ENCODE assay signal across 12 mouse cellular contexts in the genomic region with DNA sequence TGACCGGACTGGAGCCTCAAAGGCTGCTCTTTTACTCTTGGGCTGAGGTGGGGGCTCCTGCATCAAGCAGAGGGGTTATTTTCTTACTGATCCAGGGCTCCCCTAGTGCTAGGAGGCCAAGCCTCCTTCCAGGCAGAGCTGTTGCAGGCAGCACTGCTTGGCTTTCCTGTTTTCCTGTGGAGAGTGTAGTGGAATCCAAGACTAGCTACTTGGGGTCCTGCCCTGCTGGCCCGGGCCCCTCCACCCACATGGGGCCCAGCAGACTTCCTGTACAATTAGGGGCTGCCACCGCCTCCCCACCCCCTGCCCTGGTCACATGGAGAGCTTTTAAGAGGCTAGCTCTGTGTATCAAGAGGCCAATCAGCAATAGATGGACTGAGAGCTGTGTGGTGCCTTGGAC. TPM values are rescaled to one million over a fixed set of nuclear protein-coding genes. Genes with fewer than 3 reads are reported as not detected.
A peak's percentile ranks its signal among the peaks of the same experiment; 100 is the strongest.
DNase-seq lines count a peak whose midpoint lies in the region; ATAC-seq and TF ChIP-seq lines count a peak whose summit lies in the region.
"Had no signal": no experiment of that assay in that cellular context is flagged by ENCODE, and none has a peak within 500 bp of the region (broad histone marks: within the 10 kb centered on the region; RNA-seq: fewer than 3 reads in every experiment).

No protein-coding gene starts in this region.

- peak overlapping the region; percentile 40; the same call in 1 of the 2 replicates for H3K9ac ChIP-seq in lung, embryonic 14.5 days
- H3K9ac ChIP-seq in hindbrain, embryonic 15.5 days: no peak overlapping the region
- peak overlapping the region; percentile 47; the same call in 1 of the 2 replicates for H3K9ac ChIP-seq in neural tube, embryonic 13.5 days

- H3K27ac ChIP-seq in gastrocnemius, adult 2 months: peak overlapping the region; percentile 53
- H3K27ac ChIP-seq in lung, embryonic 14.5 days (ENCODE audit: low read depth): peak overlapping the region; percentile 92
- H3K27ac ChIP-seq in hindbrain, embryonic 15.5 days (replicated peaks): peak overlapping the region; percentile 9
- H3K27ac ChIP-seq in neural tube, embryonic 13.5 days (replicated peaks): peak overlapping the region; percentile 75

- WGBS in lung, embryonic 14.5 days: 18% methylated on average over 3 of the region's 3 CpGs
- 26% methylated on average over 3 of the region's 3 CpGs for whole genome bisulfite sequencing in lung, adult 2 months
- WGBS in hindbrain, embryonic 15.5 days: 44% methylated on average over 3 of the region's 3 CpGs
- WGBS in neural tube, embryonic 13.5 days: 33% methylated on average over 3 of the region's 3 CpGs

- no peak for TF ChIP-seq CTCF in gastrocnemius, adult 2 months (IDR thresholded peaks at IDR 0.05)
- no peak for TF ChIP-seq CTCF in lung, embryonic 14.5 days (IDR thresholded peaks at IDR 0.05; ENCODE audit: low read depth)
- TF ChIP-seq CTCF in lung, adult 2 months (IDR thresholded peaks at IDR 0.05; ENCODE audit: insufficient read depth, low read length): no peak

- no peaks in the 10 kb centered on the region for H3K9me3 ChIP-seq in lung, embryonic 14.5 days (ENCODE audit: low read depth, low read length)
- no peaks in the 10 kb centered on the region for H3K9me3 ChIP-seq in hindbrain, embryonic 15.5 days
- no peaks in the 10 kb centered on the region for H3K9me3 ChIP-seq in neural tube, embryonic 13.5 days
- H3K9me3 ChIP-seq: megakaryocyte, embryonic 14.5 days had no signal

- 0 out of 2 replicates have a peak, but pooled peaks have one; percentile 9 for ATAC-seq in lung, embryonic 14.5 days (ENCODE audit: insufficient read depth)
- peak; percentile 19; the same call in 1 of the 2 replicates for ATAC-seq in hindbrain, embryonic 15.5 days (ENCODE audit: low FRiP score, low read depth)
- ATAC-seq in neural tube, embryonic 13.5 days (ENCODE audit: low read depth): no peak
- ATAC-seq in erythroblast, adult 5-6 weeks (replicated peaks; ENCODE audit: low FRiP score, poor library complexity, severe bottlenecking): no peak

- no peak overlapping the region for H3K4me3 ChIP-seq in gastrocnemius, adult 2 months
- H3K4me3 ChIP-seq in lung, embryonic 14.5 days (ENCODE audit: low read depth, low read length): no peak overlapping the region
- no peak overlapping the region for H3K4me3 ChIP-seq in lung, adult 2 months (replicated peaks; ENCODE audit: extremely low read depth, low read depth, low read length)
- no peak overlapping the region for H3K4me3 ChIP-seq in hindbrain, embryonic 15.5 days
- H3K4me3 ChIP-seq in neural tube, embryonic 13.5 days: no peak overlapping the region
- H3K4me3 ChIP-seq: megakaryocyte, embryonic 14.5 days had no signal

- no peak for TF ChIP-seq POLR2A in lung, adult 2 months (IDR thresholded peaks at IDR 0.05; ENCODE audit: borderline replicate concordance, extremely low read depth, low read depth, low read length)

- no peaks in the 10 kb centered on the region for H3K27me3 ChIP-seq in lung, embryonic 14.5 days (ENCODE audit: insufficient read depth, low read length)
- H3K27me3 ChIP-seq in hindbrain, embryonic 15.5 days: no peaks in the 10 kb centered on the region
- no peaks in the 10 kb centered on the region for H3K27me3 ChIP-seq in neural tube, embryonic 13.5 days

- intact Hi-C loops in gastrocnemius, adult 2 months (cut with DNase I): no loop called here
- intact Hi-C loops in gastrocnemius, postnatal 14 days (cut with DNase I; ENCODE audit: low total_unique reads): no loop called here

- peak overlapping the region; percentile 41; the same call in 1 of the 2 replicates for H3K4me2 ChIP-seq in lung, embryonic 14.5 days
- no peak overlapping the region for H3K4me2 ChIP-seq in hindbrain, embryonic 15.5 days
- no peak overlapping the region for H3K4me2 ChIP-seq in neural tube, embryonic 13.5 days

- peaks cover 32% of the 10 kb centered on the region for H3K4me1 ChIP-seq in lung, embryonic 14.5 days (ENCODE audit: insufficient read depth)
- peaks cover 74% of the 10 kb centered on the region for H3K4me1 ChIP-seq in lung, adult 2 months (ENCODE audit: control insufficient read depth, insufficient read depth, low read length)
- H3K4me1 ChIP-seq in hindbrain, embryonic 15.5 days (replicated peaks): peaks cover 15% of the 10 kb centered on the region
- peaks cover 43% of the 10 kb centered on the region for H3K4me1 ChIP-seq in neural tube, embryonic 13.5 days (replicated peaks)

- DNase-seq in gastrocnemius, adult 2 months: no peak
- no peak for DNase-seq in gastrocnemius, postnatal 14 days
- DNase-seq in lung, embryonic 14.5 days: no peak
- no peak for DNase-seq in lung, adult 2 months
- no peak for DNase-seq in urinary bladder, postnatal 10 days (ENCODE audit: low spot score)
- DNase-seq: B cell, adult 2 months; gastrocnemius, postnatal 36 days; retina, postnatal 1 day had no signal

- peaks cover 4% of the 10 kb centered on the region; the same call in 1 of the 2 replicates for H3K36me3 ChIP-seq in lung, embryonic 14.5 days (ENCODE audit: insufficient read depth)
- no peaks in the 10 kb centered on the region for H3K36me3 ChIP-seq in hindbrain, embryonic 15.5 days
- H3K36me3 ChIP-seq in neural tube, embryonic 13.5 days: 0 out of 2 replicates have a peak, but pooled peaks cover under 1% of the 10 kb centered on the region

RNA-seq across cellular contexts. Expression of gene Fam129b, which starts 12.6 kb away (rescaled TPM):
- 1 to 10 TPM; 4.8 to 7.2 TPM for total RNA-seq in gastrocnemius, adult 2 months (2021)
- total RNA-seq in gastrocnemius, postnatal 14 days (2021): 10 to 100 TPM; 12.1 to 15.8 TPM
- 41.2 and 46.5 TPM in 2 replicates for polyA plus RNA-seq in lung, embryonic 14.5 days (2014; fragmentation: Nextera tagmentation; extraction: Ambion mirVana)
- 205 and 224 TPM in 2 replicates for polyA plus RNA-seq in lung, adult 2 months (2012; rRNA removed)
- polyA plus RNA-seq in hindbrain, embryonic 15.5 days (2015; fragmentation: Nextera tagmentation; extraction: Ambion mirVana): 33.5 and 33.9 TPM in 2 replicates
- 35.9 and 37.3 TPM in 2 replicates for polyA plus RNA-seq in neural tube, embryonic 13.5 days (2015; fragmentation: Nextera tagmentation; extraction: Ambion mirVana)
- total RNA-seq in erythroblast, adult 5-6 weeks (2015; ENCODE audit: low replicate concordance): 3.1 and 5.8 TPM in 2 replicates
- 2.6 and 5.6 TPM in 2 replicates for total RNA-seq in erythroblast, adult 5-6 weeks (2017; ENCODE audit: low replicate concordance)

RNA-seq across cellular contexts. Expression of gene Stxbp1, which starts 41.5 kb away (rescaled TPM):
- 1 to 10 TPM; 2.0 to 3.9 TPM for total RNA-seq in gastrocnemius, adult 2 months (2021)
- 10 to 100 TPM in 1 of 2 experiments, 1 to 10 TPM in 1; 7.2 to 10.6 TPM for total RNA-seq in gastrocnemius, postnatal 14 days (2021)
- polyA plus RNA-seq in lung, embryonic 14.5 days (2014; fragmentation: Nextera tagmentation; extraction: Ambion mirVana): 20.7 and 22.2 TPM in 2 replicates
- 26.3 and 37.9 TPM in 2 replicates for polyA plus RNA-seq in lung, adult 2 months (2012; rRNA removed)
- polyA plus RNA-seq in hindbrain, embryonic 15.5 days (2015; fragmentation: Nextera tagmentation; extraction: Ambion mirVana): 296 and 323 TPM in 2 replicates
- 192 and 198 TPM in 2 replicates for polyA plus RNA-seq in neural tube, embryonic 13.5 days (2015; fragmentation: Nextera tagmentation; extraction: Ambion mirVana)
- total RNA-seq in erythroblast, adult 5-6 weeks (2015; ENCODE audit: low replicate concordance): 0.96 and 1.3 TPM in 2 replicates
- 0.34 and 0.56 TPM in 2 replicates for total RNA-seq in erythroblast, adult 5-6 weeks (2017; ENCODE audit: low replicate concordance)

Comparison
In these comparisons a context has a peak if more than half of its experiments do, and no peak if none do; other contexts are left out.
1. H3K27ac ChIP-seq: peak in every context shown above with its lines; median percentile 92 in lung, embryonic 14.5 days; 75 in neural tube, embryonic 13.5 days; 53 in gastrocnemius, adult 2 months; 9 in hindbrain, embryonic 15.5 days.
2. ATAC-seq: peak in lung, embryonic 14.5 days (single experiment) and hindbrain, embryonic 15.5 days (single experiment); none in neural tube, embryonic 13.5 days (single experiment) and erythroblast, adult 5-6 weeks (single experiment).